Comparison of ENCODE assay signal across 23 mouse cellular contexts in the genomic region with DNA sequence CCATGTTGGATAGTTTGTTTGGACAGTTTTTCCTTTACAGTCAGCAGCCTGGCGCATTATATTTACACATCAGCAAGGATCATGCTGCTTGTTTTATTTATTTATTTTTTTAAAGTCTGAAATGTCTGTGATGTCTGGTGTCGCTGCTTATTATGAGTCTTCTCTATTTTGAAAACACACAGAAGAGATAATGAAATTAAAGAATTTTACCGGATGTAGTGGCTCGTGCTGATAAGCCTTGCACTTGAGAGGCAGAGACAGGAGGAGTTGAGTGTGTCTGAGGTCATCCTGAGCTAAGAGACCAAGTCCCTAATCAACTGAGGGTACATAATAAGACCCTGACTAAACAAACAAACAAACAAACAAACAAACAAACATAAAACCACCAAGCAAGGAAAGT.
"Had no signal": no experiment of that assay in that cellular context is flagged by ENCODE, and none has a peak within 500 bp of the region (broad histone marks: within the 10 kb centered on the region; RNA-seq: fewer than 3 reads in every experiment).

No protein-coding gene starts in this region.

- H3K27me3 ChIP-seq: heart, embryonic 12.5 days; hindbrain, embryonic 12.5 days; intestine, embryonic 15.5 days had no signal

- ATAC-seq: hindbrain, embryonic 16.5 days; inflammation-experienced regulatory T-cells, adult 6 months; intestine, embryonic 15.5 days; intestine, postnatal 0 days had no signal

- H3K9ac ChIP-seq: heart, embryonic 12.5 days; hindbrain, embryonic 12.5 days; hindbrain, embryonic 14.5 days; intestine, embryonic 15.5 days; limb, embryonic 12.5 days had no signal

- H3K4me1 ChIP-seq: limb, embryonic 12.5 days had no signal

- DNase-seq: gastrocnemius, postnatal 14 days; heart, adult 2 months; heart, postnatal 10 days; heart, postnatal 4 days; kidney, adult 18-20 months; kidney, adult 8-10 months; kidney, postnatal 10 days; kidney, postnatal 25 days; kidney, postnatal 4 days; liver had no signal

- H3K27ac ChIP-seq: heart, adult 2 months; heart, embryonic 10.5 days; hindbrain, embryonic 12.5 days; hindbrain, embryonic 14.5 days; intestine, embryonic 15.5 days; limb, embryonic 10.5 days; limb, embryonic 12.5 days had no signal

- H3K36me3 ChIP-seq: heart, embryonic 10.5 days; heart, embryonic 12.5 days; hindbrain, embryonic 10.5 days; hindbrain, embryonic 12.5 days; intestine, embryonic 15.5 days; limb, embryonic 10.5 days; limb, embryonic 12.5 days had no signal

- H3K9me3 ChIP-seq: heart, embryonic 10.5 days; heart, embryonic 12.5 days; hindbrain, embryonic 10.5 days; hindbrain, embryonic 12.5 days; intestine, embryonic 15.5 days; limb, embryonic 10.5 days; limb, embryonic 12.5 days had no signal

- H3K4me3 ChIP-seq: heart, adult 2 months; heart, embryonic 10.5 days; heart, embryonic 12.5 days; hindbrain, embryonic 10.5 days; hindbrain, embryonic 12.5 days; intestine, embryonic 15.5 days; layer of hippocampus, adult 2 months; left cerebral cortex, adult 2 months; limb, embryonic 10.5 days; limb, embryonic 12.5 days had no signal
